Mouse (Mus musculus) ovary, postnatal 14 days (tissue): Measurements from ENCODE around the gene Zfp651.

ENCODE experiments used
- DNase-seq: peaks from one replicate; pipeline ENCODE4 v3.0.0; 2022; ENCODE audit warnings: low spot score

Zfp651 gene

GRCm38 (mm10) chr9:121762761-121763160 is 3.6 kb downstream of the Zfp651 start:
- no peak for DNase-seq

DNA sequence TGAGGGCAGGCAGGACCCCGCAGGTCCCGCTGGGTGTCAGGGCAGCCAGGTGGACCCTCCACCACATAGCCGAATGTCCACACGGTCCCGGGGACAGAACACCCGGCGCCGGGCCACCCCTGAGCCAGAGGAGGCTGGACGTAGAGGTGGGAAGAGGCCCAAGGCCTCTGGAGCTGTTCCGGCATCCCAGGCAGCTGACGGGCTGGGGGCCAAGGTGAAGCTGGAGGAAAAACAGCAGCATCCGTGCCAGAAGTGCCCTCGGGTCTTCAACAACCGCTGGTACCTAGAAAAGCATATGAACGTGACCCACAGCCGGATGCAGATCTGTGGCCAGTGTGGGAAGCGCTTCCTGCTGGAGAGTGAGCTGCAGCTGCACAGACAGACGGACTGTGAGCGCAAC is 4.6 kb downstream of the Zfp651 start:
- DNase-seq = no peak

DNA sequence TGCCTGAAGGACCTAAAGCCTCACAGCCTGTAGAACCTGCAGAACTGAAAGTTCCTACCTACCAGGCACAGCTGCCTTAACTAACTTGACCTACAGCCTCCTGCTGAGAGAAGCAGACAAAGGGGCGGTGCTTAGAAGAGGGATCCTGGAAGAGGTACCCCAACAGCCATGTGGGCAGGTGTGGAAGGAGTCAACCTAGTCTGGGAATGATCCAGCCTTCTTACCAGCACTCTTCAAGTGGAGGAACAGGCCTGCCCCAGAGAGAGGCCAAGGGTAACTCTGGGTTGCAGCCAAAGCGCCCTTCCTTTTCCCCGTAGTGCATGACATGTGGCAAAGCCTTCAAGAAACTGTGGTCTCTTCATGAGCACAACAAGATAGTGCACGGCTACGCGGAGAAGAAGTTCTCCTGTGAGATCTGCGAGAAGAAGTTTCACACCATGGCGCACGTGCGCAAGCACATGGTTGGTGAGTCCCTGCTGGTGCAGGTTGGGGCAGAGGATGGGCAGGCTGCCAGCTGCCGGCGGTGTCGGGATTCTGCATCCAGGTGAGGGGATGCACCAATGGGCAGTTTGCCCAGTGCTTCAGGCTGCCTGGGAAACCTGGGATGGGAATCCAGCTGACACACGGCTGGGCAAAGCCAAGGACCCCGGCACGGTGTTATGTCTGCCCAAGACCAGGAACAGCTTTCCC is 6.2 kb downstream of the Zfp651 start:
- no peak for DNase-seq

GRCm38 (mm10) chr9:121772412-121772811 is 13.3 kb downstream of the Zfp651 start:
- DNase-seq = no peak

DNA sequence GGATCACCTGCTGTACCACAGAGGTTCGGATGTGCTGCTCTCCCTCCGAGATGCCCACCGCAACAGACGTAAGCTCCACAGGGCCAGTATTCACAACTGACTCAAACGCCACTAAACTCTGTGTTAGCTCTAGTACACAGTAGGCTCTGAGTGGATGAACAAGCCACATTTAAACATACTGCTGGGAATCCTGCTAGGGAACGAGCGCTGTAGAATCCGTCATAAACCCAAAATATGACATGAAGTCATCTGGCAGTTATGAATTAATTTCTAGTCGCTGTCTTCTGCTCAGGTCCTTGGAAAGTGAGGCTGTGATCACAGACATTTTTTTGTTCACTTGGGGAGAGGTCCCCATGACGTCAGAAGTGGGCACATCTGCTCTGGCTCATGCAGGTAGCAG is 16.8 kb downstream of the Zfp651 start:
- no peak for DNase-seq

DNA sequence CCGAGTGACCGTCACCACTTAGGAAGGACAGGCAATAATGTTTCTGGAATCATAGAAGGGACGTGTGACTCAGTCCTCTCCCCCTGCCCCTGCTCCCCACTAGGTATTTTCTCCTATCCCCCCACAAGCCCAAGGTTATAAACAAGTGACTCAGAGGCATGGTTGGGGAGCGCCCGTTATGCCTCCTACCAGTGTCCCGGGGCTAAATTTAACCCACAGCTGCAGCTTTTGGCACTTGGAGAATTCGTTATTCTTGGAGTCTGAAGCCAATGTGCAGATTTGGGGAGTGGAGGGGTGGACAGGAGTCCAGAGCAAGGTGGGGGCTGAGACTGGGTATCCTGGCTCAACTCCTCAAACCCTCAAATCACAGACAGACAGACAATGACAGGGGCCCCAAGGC is 17.4 kb downstream of the Zfp651 start:
- DNase-seq = no peak

DNA sequence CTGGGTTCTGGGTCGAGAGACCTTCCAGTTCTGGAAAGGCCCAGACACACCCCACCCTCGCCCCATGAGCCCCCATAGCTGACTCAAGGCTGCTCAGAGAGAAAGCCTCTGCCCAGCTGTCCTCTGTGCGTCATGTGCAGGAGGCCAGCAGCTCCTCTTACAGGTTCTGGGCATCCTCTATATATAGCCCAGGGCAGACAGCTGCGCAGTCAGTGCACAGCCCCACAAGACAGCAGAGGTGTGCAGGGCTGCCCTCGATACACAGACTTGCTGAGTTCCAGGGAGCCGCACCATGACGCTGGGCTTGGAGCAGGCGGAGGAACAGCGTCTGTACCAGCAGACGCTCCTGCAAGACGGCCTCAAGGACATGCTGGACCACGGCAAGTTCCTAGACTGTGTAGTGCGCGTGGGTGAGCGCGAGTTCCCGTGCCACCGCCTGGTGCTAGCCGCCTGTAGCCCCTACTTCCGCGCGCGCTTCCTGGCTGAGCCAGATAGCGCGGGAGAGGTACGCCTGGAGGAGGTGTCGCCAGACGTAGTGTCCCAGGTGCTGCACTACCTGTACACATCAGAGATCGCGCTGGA is 18.4 kb downstream of the Zfp651 start, which contains the start of gene Klhl40:
Gene Klhl40 (plus strand): TSS at position 124 of the 582 bp plus-strand sequence.
- no peak for DNase-seq

GRCm38 (mm10) chr9:121778066-121778624 is 19.0 kb downstream of the Zfp651 start:
- DNase-seq = no peak

- DNase-seq = no peak
Observed at GRCm38 (mm10) chr9:121784801-121785200, 25.7 kb downstream of the Zfp651 start.

DNA sequence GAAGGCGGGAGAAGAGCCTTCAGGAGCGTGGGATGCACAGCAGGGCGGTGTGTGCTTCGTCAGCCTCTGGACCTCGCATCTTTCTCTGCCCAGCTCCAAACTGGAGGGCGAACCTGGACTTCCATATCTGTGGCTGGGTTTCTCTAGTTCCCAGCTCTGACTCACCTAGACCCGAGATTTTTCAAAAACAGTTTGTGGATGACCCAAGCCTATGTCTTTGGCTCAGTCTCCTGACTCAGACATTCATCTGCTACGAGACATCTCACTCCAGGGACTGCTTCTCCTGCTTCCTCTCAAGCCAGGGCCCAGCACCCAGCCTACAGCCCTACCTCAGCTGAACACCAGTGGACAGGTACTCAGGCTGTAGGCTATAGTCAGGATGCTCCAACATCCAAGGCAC is 26.1 kb downstream of the Zfp651 start:
- DNase-seq = no peak

DNA sequence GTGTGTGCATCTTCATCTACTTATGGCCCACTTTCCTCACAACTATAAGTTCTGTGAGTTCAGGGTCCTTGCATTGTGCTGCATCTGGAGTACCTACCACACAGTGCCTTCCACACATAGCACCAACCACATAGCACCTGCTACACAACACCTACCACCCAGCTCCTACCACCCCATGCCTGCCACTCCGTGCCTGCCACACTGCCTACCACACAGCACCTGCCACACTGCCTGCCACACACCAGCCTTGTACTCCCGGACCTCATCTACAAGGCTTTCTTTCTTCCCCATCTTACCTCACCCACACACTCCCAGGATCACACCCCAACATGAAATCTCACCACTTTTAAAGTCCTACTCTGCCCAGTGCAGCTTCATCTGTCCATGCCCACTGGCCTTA is 27.2 kb downstream of the Zfp651 start:
- no peak for DNase-seq

GRCm38 (mm10) chr9:121791206-121791605 is 32.1 kb downstream of the Zfp651 start:
- peak; percentile 67 for DNase-seq

- no peak for DNase-seq
Observed at GRCm38 (mm10) chr9:121791757-121792521, 32.8 kb downstream of the Zfp651 start, which contains the start of gene Hhatl. Gene Hhatl, minus strand, starts transcription at chr9:121792507.

GRCm38 (mm10) chr9:121794972-121795539 is 35.9 kb downstream of the Zfp651 start:
- no peak for DNase-seq

DNA sequence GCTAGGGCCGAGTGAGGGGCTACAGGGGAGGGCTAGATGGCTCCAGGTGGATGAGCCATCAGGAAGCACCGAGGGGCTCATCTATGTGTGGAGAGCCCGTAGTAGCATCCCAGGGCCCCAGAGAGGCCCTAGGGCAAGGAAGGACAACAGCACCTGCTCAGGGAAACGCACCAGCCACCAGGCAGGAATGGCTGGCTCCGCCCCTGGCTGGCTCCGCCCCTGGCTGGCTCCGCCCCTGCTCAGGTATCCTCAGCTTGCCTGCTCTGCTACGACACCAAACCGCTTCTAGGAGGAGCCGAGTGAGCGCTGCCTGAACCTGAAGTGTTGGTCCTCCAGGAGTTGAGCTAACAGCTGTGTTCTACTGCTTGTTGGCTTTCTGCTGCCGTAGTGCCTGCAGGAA is 38.6 kb downstream of the Zfp651 start:
- no peak for DNase-seq

- no peak for DNase-seq
Observed at GRCm38 (mm10) chr9:121798887-121799520, 39.9 kb downstream of the Zfp651 start.

GRCm38 (mm10) chr9:121802747-121803146 is 43.6 kb downstream of the Zfp651 start:
- no peak for DNase-seq

GRCm38 (mm10) chr9:121807546-121807945 is 48.4 kb downstream of the Zfp651 start:
- DNase-seq = no peak

DNA sequence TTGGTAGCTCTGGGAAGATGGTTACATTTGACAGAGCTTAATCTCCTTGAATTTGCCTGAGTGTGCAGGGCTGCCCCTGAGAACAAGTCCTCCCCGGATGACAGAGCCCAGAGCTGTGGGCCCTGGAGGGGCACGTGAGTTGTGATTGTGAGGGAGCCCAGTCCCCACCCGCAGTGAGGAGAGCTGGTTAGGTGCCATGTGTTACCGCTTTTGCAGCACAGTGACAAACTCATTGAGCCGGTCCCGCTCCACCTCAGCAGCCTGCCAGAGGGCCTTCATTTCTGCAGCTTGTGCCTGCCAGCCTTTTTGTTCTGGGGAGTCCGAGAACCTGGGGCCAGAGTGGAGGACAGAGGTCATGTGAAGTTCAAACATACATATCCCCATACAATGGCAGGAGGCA is 48.8 kb downstream of the Zfp651 start:
- no peak for DNase-seq

DNA sequence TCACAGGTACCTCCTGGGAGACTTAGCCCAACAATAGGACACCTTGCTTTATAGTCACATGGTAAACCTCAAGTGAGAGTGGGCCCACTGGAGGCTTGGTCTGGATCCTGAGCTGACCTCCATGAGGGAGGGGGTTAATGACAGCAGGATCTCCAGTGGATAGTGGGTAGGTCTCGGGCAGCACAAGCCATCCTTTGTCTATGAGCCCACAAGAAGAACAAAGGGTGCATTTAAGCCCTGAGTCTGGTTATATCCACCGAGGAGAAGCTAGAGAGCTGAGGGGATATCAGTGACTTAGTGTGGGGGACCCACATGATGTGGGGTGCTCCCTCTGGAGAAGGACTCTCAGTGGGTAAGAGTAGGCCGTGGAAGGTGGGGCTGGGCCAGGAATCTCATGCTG is 49.4 kb downstream of the Zfp651 start:
- DNase-seq = no peak

- DNase-seq = no peak
Observed at GRCm38 (mm10) chr9:121810081-121810821, 51.1 kb downstream of the Zfp651 start.
